Mouse (Mus musculus) liver, postnatal 0 days (tissue): ENCODE results near the gene Nxt1.

Experiments used
- CTCF ChIP-seq: sonication (generic); IDR thresholded peaks from 2 replicates; pipeline ENCODE4 v1.5.1; 2016; ENCODE audit warnings: antibody characterized with exemption, low read depth
- EP300 ChIP-seq: IDR thresholded peaks from 2 replicates; pipeline ENCODE4 v1.6.1; 2016; ENCODE audit warnings: antibody characterized with exemption, low read depth, mild to moderate bottlenecking

DNA sequence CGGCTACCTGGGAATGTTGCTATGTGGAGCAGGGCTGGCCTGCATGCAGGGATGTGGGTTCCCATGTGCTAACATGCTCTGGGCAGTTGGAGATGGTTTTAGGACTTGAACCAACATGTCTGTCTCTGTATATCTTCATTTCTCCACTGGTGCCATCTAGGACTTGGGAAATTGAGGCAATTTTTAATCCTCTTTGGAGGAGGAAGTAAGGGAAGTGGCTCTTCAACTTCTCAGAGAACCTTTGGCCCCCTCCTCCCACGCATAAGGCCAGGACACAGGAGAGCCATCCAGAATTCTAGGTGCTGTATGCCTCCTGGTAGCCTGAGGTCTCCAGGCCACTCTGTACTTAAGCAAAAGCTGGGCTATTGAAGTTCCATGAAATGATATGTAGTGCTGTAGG lies 12.6 kb downstream of the Nxt1 start:
- no peak for TF ChIP-seq CTCF
- TF ChIP-seq EP300: no peak
